Mouse (Mus musculus) stomach, embryonic 14.5 days (tissue): ENCODE measurements at regions not wholly inside any gene's neighbourhood (a gene's known extent, or its start where the extent isn't known, plus 50 kb on each side); places are given as distances from the start of the nearest gene placed in this dataset.

Experiments used
- ATAC-seq: fragments of 200-750 bp; cut with Nextera tagmentation; 2 replicates; pipeline ENCODE4 v1.8.0; 2017; ENCODE audit warnings: low read depth, moderate TSS enrichment; ENCODE audit not compliant: insufficient number of reproducible peaks, insufficient read depth, low FRiP score
- H3K27ac ChIP-seq: fragments of 300-500 bp; sonication (generic); 2 replicates; pipeline ENCODE4 v1.5.1; 2014; ENCODE audit warnings: mild to moderate bottlenecking, low read length, moderate library complexity, mixed read lengths
- H3K27me3 ChIP-seq: fragments of 300-500 bp; sonication (generic); 2 replicates; pipeline ENCODE4 v1.6.1; 2014; ENCODE audit warnings: low read length, control low read depth, mixed read lengths; ENCODE audit not compliant: control insufficient read depth, insufficient read depth
- H3K36me3 ChIP-seq: fragments of 300-500 bp; sonication (generic); 2 replicates; pipeline ENCODE4 v1.6.1; 2014; ENCODE audit warnings: mild to moderate bottlenecking, control low read depth, low read length, moderate library complexity, mixed read lengths; ENCODE audit not compliant: control insufficient read depth, insufficient read depth
- H3K4me1 ChIP-seq: fragments of 300-500 bp; sonication (generic); 2 replicates; pipeline ENCODE4 v1.6.1; 2014; ENCODE audit warnings: low read length, control low read depth, mixed read lengths; ENCODE audit not compliant: control insufficient read depth, insufficient read depth
- H3K4me2 ChIP-seq: fragments of 300-500 bp; sonication (generic); replicated peaks from 2 replicates; pipeline ENCODE4 v1.6.1; 2014; ENCODE audit warnings: low read depth, low read length, control low read depth
- H3K4me3 ChIP-seq: fragments of 300-500 bp; sonication (generic); 2 replicates; pipeline ENCODE4 v1.5.1; 2014; ENCODE audit warnings: low read depth, low read length, control low read depth
- H3K9ac ChIP-seq: fragments of 300-500 bp; sonication (generic); replicated peaks from 2 replicates; pipeline ENCODE4 v1.6.1; 2014; ENCODE audit warnings: low read depth, mild to moderate bottlenecking, control low read depth, low read length, moderate library complexity, mixed read lengths
- H3K9me3 ChIP-seq: fragments of 300-500 bp; sonication (generic); 2 replicates; pipeline ENCODE4 v1.6.1; 2016; ENCODE audit warnings: low read depth, low read length, control low read depth; ENCODE audit not compliant: control insufficient read depth
- WGBS: fragments of 180-500 bp; shearing (Covaris S2); extraction: QIAGEN DNeasy Blood & Tissue Kit; methylation state at CpG from one replicate; pipeline ENCODE4 v1.1.7; 2014; 5-methylcytosine and 5-hydroxymethylcytosine counted together

GRCm38 (mm10) chr3:50569565-50569964 is 126.2 kb upstream of the Slc7a11 start:
- Histone ChIP-seq H3K4me2 (no peak overlapping the region), H3K4me3 (no peak overlapping the region), H3K27ac (no peak overlapping the region), H3K36me3 (no peaks in the 10 kb centered on the region), H3K9ac (no peak overlapping the region), H3K4me1 (no peaks in the 10 kb centered on the region), H3K9me3 (no peaks in the 10 kb centered on the region), H3K27me3 (no peaks in the 10 kb centered on the region)
- ATAC-seq = no peak
- 76% methylated on average over 10 of the region's 10 CpGs for WGBS

- Histone ChIP-seq H3K27me3 (no peaks in the 10 kb centered on the region), H3K9ac (no peak overlapping the region), H3K9me3 (no peaks in the 10 kb centered on the region), H3K27ac (no peak overlapping the region), H3K36me3 (no peaks in the 10 kb centered on the region), H3K4me2 (no peak overlapping the region), H3K4me3 (no peak overlapping the region), H3K4me1 (no peaks in the 10 kb centered on the region)
- ATAC-seq = no peak
- 38% methylated on average over 1 of the region's 1 CpGs for WGBS
These were observed 110.7 kb upstream of the Slc7a11 start for GRCm38 (mm10) chr3:50554150-50554549.

- Histone ChIP-seq H3K9me3 (no peaks in the 10 kb centered on the region), H3K9ac (no peak overlapping the region), H3K4me1 (no peaks in the 10 kb centered on the region), H3K27me3 (no peaks in the 10 kb centered on the region), H3K4me3 (no peak overlapping the region), H3K27ac (no peak overlapping the region), H3K4me2 (no peak overlapping the region), H3K36me3 (no peaks in the 10 kb centered on the region)
- 85% methylated on average over 4 of the region's 4 CpGs for WGBS
- no peak for ATAC-seq
These were observed 105.2 kb upstream of the Slc7a11 start for GRCm38 (mm10) chr3:50548568-50548967.

GRCm38 (mm10) chr3:50530654-50531053 is 87.2 kb upstream of the Slc7a11 start:
- H3K9me3 ChIP-seq = peaks cover 4% of the 10 kb centered on the region; the same call in 1 of the 2 replicates
- H3K27me3 ChIP-seq = no peaks in the 10 kb centered on the region
- no peak overlapping the region for H3K27ac ChIP-seq
- H3K4me3 ChIP-seq = no peak overlapping the region
- H3K4me2 ChIP-seq = no peak overlapping the region
- ATAC-seq = no peak
- H3K4me1 ChIP-seq = no peaks in the 10 kb centered on the region
- H3K36me3 ChIP-seq = no peaks in the 10 kb centered on the region
- H3K9ac ChIP-seq = no peak overlapping the region
- 63% methylated on average over 2 of the region's 2 CpGs for WGBS

GRCm38 (mm10) chr3:50524006-50524405 is 80.6 kb upstream of the Slc7a11 start:
- H3K4me2 ChIP-seq = no peak overlapping the region
- H3K27me3 ChIP-seq = no peaks in the 10 kb centered on the region
- ATAC-seq = 0 out of 2 replicates have a peak, but pooled peaks have one; percentile 65
- no peak overlapping the region for H3K27ac ChIP-seq
- WGBS = 67% methylated on average over 1 of the region's 1 CpGs
- H3K9me3 ChIP-seq = no peaks in the 10 kb centered on the region
- H3K36me3 ChIP-seq = no peaks in the 10 kb centered on the region
- H3K4me3 ChIP-seq = no peak overlapping the region
- H3K9ac ChIP-seq = no peak overlapping the region
- no peaks in the 10 kb centered on the region for H3K4me1 ChIP-seq

GRCm38 (mm10) chr3:50507211-50507610 is 63.8 kb upstream of the Slc7a11 start:
- no peak overlapping the region for H3K4me2 ChIP-seq
- 90% methylated on average over 2 of the region's 2 CpGs for WGBS
- no peaks in the 10 kb centered on the region for H3K9me3 ChIP-seq
- H3K4me1 ChIP-seq = no peaks in the 10 kb centered on the region
- H3K9ac ChIP-seq = no peak overlapping the region
- no peak overlapping the region for H3K27ac ChIP-seq
- H3K27me3 ChIP-seq = no peaks in the 10 kb centered on the region
- no peak overlapping the region for H3K4me3 ChIP-seq
- H3K36me3 ChIP-seq = no peaks in the 10 kb centered on the region
- ATAC-seq = no peak
